Mouse (Mus musculus): Measurements from ENCODE around the gene Sowaha.

- TF ChIP-seq CTCF (IDR thresholded peaks at IDR 0.05; ENCODE audit: low read depth, low read length) (no peak), POLR2A (IDR thresholded peaks at IDR 0.05; ENCODE audit: insufficient read depth, low read length) (no peak), EP300 (IDR thresholded peaks at IDR 0.05; ENCODE audit: insufficient read depth, low read depth, low read length) (no peak)
Observed at GRCm38 (mm10) chr11:53522362-53522761, 42.3 kb upstream of the Sowaha start.
